Mouse (Mus musculus) ovary, postnatal 14 days (tissue): ENCODE data around the gene Olfr514.

ENCODE experiments used
- DNase-seq: peaks from one replicate; pipeline ENCODE4 v3.0.0; 2022; ENCODE audit warnings: low spot score

The Olfr514 gene

GRCm38 (mm10) chr7:108825897-108826296 is at the start of gene Olfr514:
Gene Olfr514, minus strand, starts transcription at chr7:108825997.
- no peak for DNase-seq

GRCm38 (mm10) chr7:108872279-108872678 is 46.5 kb upstream of the Olfr514 start, which contains the start of gene Olfr517:
Gene Olfr517, minus strand, starts transcription at chr7:108872379.
- no peak for DNase-seq

GRCm38 (mm10) chr7:108850429-108850828 is 24.6 kb upstream of the Olfr514 start, which contains the start of gene Olfr516:
Gene Olfr516, minus strand, starts transcription at chr7:108850529.
- no peak for DNase-seq

GRCm38 (mm10) chr7:108814593-108815215 is 11.1 kb downstream of the Olfr514 start:
- peak; percentile 10 for DNase-seq

- no peak for DNase-seq
These were observed 28.4 kb downstream of the Olfr514 start for GRCm38 (mm10) chr7:108797205-108797933.
